Mouse (Mus musculus) cortical plate, adult 2 months (tissue): ENCODE data around the gene Plpp4.

Experiments used
- CTCF ChIP-seq: fragments of 200-500 bp; IDR thresholded peaks from 2 replicates; pipeline ENCODE4 v1.5.1; 2011; ENCODE audit warnings: mild to moderate bottlenecking, control low read depth, low read length; ENCODE audit not compliant: insufficient read depth; ENCODE audit errors: extremely low read depth
- POLR2A ChIP-seq: fragments of 200-500 bp; IDR thresholded peaks from 2 replicates; pipeline ENCODE4 v1.6.1; 2011; ENCODE audit warnings: mild to moderate bottlenecking, low read length, control low read depth; ENCODE audit not compliant: insufficient read depth; ENCODE audit errors: extremely low read depth

DNA sequence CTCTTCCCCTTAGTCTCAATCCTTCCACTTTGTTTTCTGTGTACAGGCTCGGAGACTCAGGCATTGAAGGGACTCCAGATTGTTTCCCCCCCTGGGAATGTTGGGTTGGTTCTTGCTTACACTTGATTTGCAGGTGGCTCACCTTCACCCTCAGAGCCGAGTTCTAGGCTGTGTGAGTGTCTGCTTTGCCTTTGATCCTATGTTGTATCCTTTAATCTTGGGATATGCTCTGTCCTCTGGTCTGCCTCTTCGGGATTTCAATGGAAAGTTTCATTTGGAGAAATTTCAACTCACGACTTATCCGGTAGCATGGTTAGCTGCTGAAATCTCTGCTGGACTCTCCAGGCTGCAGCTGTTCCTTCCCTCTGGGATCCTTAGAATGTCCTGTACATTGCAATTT is 17.9 kb downstream of the Plpp4 start:
- TF ChIP-seq POLR2A (no peak), CTCF (no peak)
